Mouse (Mus musculus): ENCODE measurements around the gene Dhdh.

Gene Dhdh

GRCm38 (mm10) chr7:45454971-45455370 lies 33.6 kb downstream of the Dhdh start:
- DNase-seq (ENCODE audit: low read depth, low spot score) = no peak

- DNase-seq (ENCODE audit: low read depth, low spot score) = peak; percentile 89
Measured at GRCm38 (mm10) chr7:45451344-45451982, 37.1 kb downstream of the Dhdh start.

GRCm38 (mm10) chr7:45449974-45450373 lies 38.6 kb downstream of the Dhdh start:
- DNase-seq (ENCODE audit: low read depth, low spot score) = no peak

GRCm38 (mm10) chr7:45447325-45447990 lies 41.1 kb downstream of the Dhdh start:
- DNase-seq (ENCODE audit: low read depth, low spot score) = no peak

GRCm38 (mm10) chr7:45446589-45446988 lies 42.0 kb downstream of the Dhdh start:
- no peak for DNase-seq (ENCODE audit: low read depth, low spot score)

- DNase-seq (ENCODE audit: low read depth, low spot score) = no peak
Measured at GRCm38 (mm10) chr7:45443526-45444420, 44.8 kb downstream of the Dhdh start.

- DNase-seq (ENCODE audit: low read depth, low spot score) = no peak
Measured at GRCm38 (mm10) chr7:45437521-45438276, 50.9 kb downstream of the Dhdh start, which contains the start of gene Ruvbl2. TSS of gene Ruvbl2 (minus strand) at chr7:45438096.

GRCm38 (mm10) chr7:45437046-45437445 lies 51.6 kb downstream of the Dhdh start:
- DNase-seq (ENCODE audit: low read depth, low spot score) = no peak

- no peak for DNase-seq (ENCODE audit: low read depth, low spot score)
Measured at GRCm38 (mm10) chr7:45436444-45436843, 52.2 kb downstream of the Dhdh start.

GRCm38 (mm10) chr7:45435038-45435437 lies 53.6 kb downstream of the Dhdh start:
- no peak for DNase-seq (ENCODE audit: low read depth, low spot score)

GRCm38 (mm10) chr7:45434203-45435015 lies 54.2 kb downstream of the Dhdh start, which contains the start of gene Gys1:
TSS of gene Gys1 (plus strand) at chr7:45434844.
- DNase-seq (ENCODE audit: low read depth, low spot score) = peak; percentile 100

GRCm38 (mm10) chr7:45433835-45434202 lies 54.8 kb downstream of the Dhdh start:
- DNase-seq (ENCODE audit: low read depth, low spot score) = no peak

- no peak for DNase-seq (ENCODE audit: low read depth, low spot score)
Measured at GRCm38 (mm10) chr7:45426556-45426955, 62.0 kb downstream of the Dhdh start.

GRCm38 (mm10) chr7:45421194-45421593 lies 67.4 kb downstream of the Dhdh start:
- no peak for DNase-seq (ENCODE audit: low read depth, low spot score)
